Mouse (Mus musculus): ENCODE results near the gene Wfdc11.

GRCm38 (mm10) chr2:164705991-164706390, 32.1 kb upstream of the Wfdc11 start:
- TF ChIP-seq CTCF (conservative IDR thresholded peaks at IDR 0.05; ENCODE audit: insufficient read depth, insufficient read length, low read depth, low read length) (no peak), POLR2A (IDR thresholded peaks at IDR 0.05; ENCODE audit: low read depth, low read length) (no peak)
